Comparison of ENCODE assay signal across 21 mouse cellular contexts in genomic region chr10:128042466-128042865, GRCm38 (mm10). TPM values are rescaled to one million over a fixed set of nuclear protein-coding genes. Genes with fewer than 3 reads are reported as not detected.
"Had no signal": no experiment of that assay in that cellular context is flagged by ENCODE, and none has a peak within 500 bp of the region (broad histone marks: within the 10 kb centered on the region; RNA-seq: fewer than 3 reads in every experiment).

No protein-coding gene starts in this region.

- ATAC-seq: liver, embryonic 12.5 days; liver, postnatal 0 days had no signal

- DNase-seq: kidney, postnatal 25 days; layer of hippocampus, postnatal 36 days; liver, postnatal 0 days; lung, postnatal 14 days; right cerebral cortex, postnatal 14 days; thymus, adult 2 months; thymus, postnatal 25 days had no signal

- H3K9me3 ChIP-seq: limb, embryonic 12.5 days; liver, embryonic 12.5 days; lung, embryonic 15.5 days; megakaryocyte, embryonic 14.5 days; midbrain, embryonic 12.5 days; stomach, embryonic 15.5 days had no signal

- H3K4me3 ChIP-seq: limb, embryonic 12.5 days; liver, embryonic 12.5 days; lung, embryonic 15.5 days; megakaryocyte, embryonic 14.5 days; midbrain, embryonic 12.5 days; stomach, embryonic 15.5 days had no signal

- H3K27ac ChIP-seq: lung, embryonic 15.5 days; macrophage; midbrain, embryonic 12.5 days; stomach, embryonic 15.5 days had no signal

- H3K4me2 ChIP-seq: limb, embryonic 12.5 days; liver, embryonic 12.5 days; lung, embryonic 15.5 days; midbrain, embryonic 12.5 days; stomach, embryonic 15.5 days had no signal

- H3K27me3 ChIP-seq: limb, embryonic 12.5 days; liver, embryonic 12.5 days; lung, embryonic 15.5 days; megakaryocyte, embryonic 14.5 days; midbrain, embryonic 12.5 days; stomach, embryonic 15.5 days had no signal

- H3K9ac ChIP-seq: limb, embryonic 12.5 days; liver, embryonic 12.5 days; liver, postnatal 0 days; lung, embryonic 15.5 days; midbrain, embryonic 12.5 days; stomach, embryonic 15.5 days had no signal

RNA-seq across cellular contexts. Expression of gene Hsd17b6, which starts 35.1 kb away (rescaled TPM):
- total RNA-seq: layer of hippocampus, postnatal 36 days; left cerebral cortex, adult 8-10 months; left cerebral cortex, postnatal 25 days; midbrain, postnatal 0 days had no signal
- polyA plus RNA-seq: kidney, embryonic 16.5 days; limb, embryonic 12.5 days; lung, embryonic 15.5 days; macrophage; midbrain, embryonic 12.5 days; midbrain, postnatal 0 days; neural tube, embryonic 14.5 days; spleen, adult 2 months; stomach, embryonic 15.5 days; testis, adult 2 months had no signal
